Mouse (Mus musculus) liver, postnatal 0 days (tissue): Measurements from ENCODE around the gene Acoxl. TPM values are rescaled to one million over a fixed set of nuclear protein-coding genes. Genes with fewer than 3 reads are reported as not detected.

ENCODE experiments used
- ATAC-seq: fragments of 200-750 bp; cut with Nextera tagmentation; 2 replicates; pipeline ENCODE4 v1.8.0; 2017; ENCODE audit warnings: mild to moderate bottlenecking, moderate library complexity
- DNase-seq: peaks from one replicate; pipeline ENCODE4 v3.0.0-alpha.2; 2016
- H3K27ac ChIP-seq: fragments of 300-500 bp; sonication (generic); 2 replicates; pipeline ENCODE4 v1.5.1; 2014; ENCODE audit warnings: antibody characterized with exemption, moderate library complexity, mild to moderate bottlenecking, low read depth
- H3K27me3 ChIP-seq: fragments of 300-500 bp; sonication (generic); 2 replicates; pipeline ENCODE4 v1.6.1; 2014; ENCODE audit warnings: low read length, control low read depth, mixed read lengths; ENCODE audit not compliant: insufficient read depth
- H3K36me3 ChIP-seq: fragments of 300-500 bp; sonication (generic); replicated peaks from 2 replicates; pipeline ENCODE4 v1.6.1; 2014; ENCODE audit warnings: mild to moderate bottlenecking, control low read depth, low read length, moderate library complexity, mixed read lengths; ENCODE audit not compliant: insufficient read depth
- H3K4me1 ChIP-seq: fragments of 300-500 bp; sonication (generic); 2 replicates; pipeline ENCODE4 v1.6.1; 2014; ENCODE audit warnings: antibody characterized with exemption, mild to moderate bottlenecking, control low read depth; ENCODE audit not compliant: insufficient read depth
- H3K4me2 ChIP-seq: fragments of 300-500 bp; sonication (generic); 2 replicates; pipeline ENCODE4 v1.6.1; 2014; ENCODE audit warnings: low read depth, mild to moderate bottlenecking, low read length, moderate library complexity, mixed read lengths
- H3K4me3 ChIP-seq: fragments of 300-500 bp; sonication (generic); 2 replicates; pipeline ENCODE4 v1.5.1; 2014; ENCODE audit warnings: low read depth, low read length
- H3K9ac ChIP-seq: fragments of 300-500 bp; sonication (generic); replicated peaks from 2 replicates; pipeline ENCODE4 v1.6.1; 2014; ENCODE audit warnings: mild to moderate bottlenecking, moderate library complexity
- H3K9me3 ChIP-seq: fragments of 300-500 bp; sonication (generic); 2 replicates; pipeline ENCODE4 v1.6.1; 2016; ENCODE audit warnings: mild to moderate bottlenecking, control low read depth, low read length, mixed read lengths
- CTCF ChIP-seq: sonication (generic); IDR thresholded peaks from 2 replicates; pipeline ENCODE4 v1.5.1; 2016; ENCODE audit warnings: antibody characterized with exemption, low read depth
- EP300 ChIP-seq: IDR thresholded peaks from 2 replicates; pipeline ENCODE4 v1.6.1; 2016; ENCODE audit warnings: antibody characterized with exemption, low read depth, mild to moderate bottlenecking
- WGBS: fragments of 180-500 bp; shearing (Covaris S2); extraction: QIAGEN DNeasy Blood & Tissue Kit; methylation state at CpG from one replicate; pipeline ENCODE4 v1.1.7; 2014; ENCODE audit not compliant: insufficient replicate concordance; 5-methylcytosine and 5-hydroxymethylcytosine counted together
- polyA plus RNA-seq: library from polyadenylated mRNA; unstranded; fragments of >200 nt; fragmentation: Nextera tagmentation; extraction: Ambion mirVana; gene quantifications from 2 replicates; pipeline ENCODE4 v1.2.1, GENCODE M21; 2015

Gene Acoxl
- polyA plus RNA-seq, 1 experiment from 2014 or later: 0.05 TPM

DNA sequence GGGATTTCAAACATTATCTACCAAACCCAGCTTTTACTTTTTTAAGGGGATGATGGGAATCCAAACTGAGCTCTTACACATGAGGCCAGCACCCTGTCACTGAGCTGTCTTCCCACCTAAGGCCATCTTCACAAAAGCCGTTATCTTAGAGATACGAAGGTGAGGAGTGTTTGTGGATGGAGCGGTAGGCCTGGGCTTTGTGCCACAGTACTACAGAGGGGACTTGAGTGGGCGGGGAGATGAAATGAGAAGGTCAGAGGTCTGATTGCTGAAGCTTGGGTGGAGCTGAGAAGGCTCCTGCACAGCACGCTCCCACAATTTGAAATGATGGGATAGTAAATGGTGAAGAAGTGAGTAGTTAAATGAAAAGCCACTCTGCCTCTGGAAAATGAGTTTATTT, 266.1 kb downstream of the Acoxl start:
- H3K9ac ChIP-seq: no peak overlapping the region
- TF ChIP-seq CTCF (no peak), EP300 (no peak)
- WGBS: 54% methylated on average over 5 of the region's 5 CpGs

DNA sequence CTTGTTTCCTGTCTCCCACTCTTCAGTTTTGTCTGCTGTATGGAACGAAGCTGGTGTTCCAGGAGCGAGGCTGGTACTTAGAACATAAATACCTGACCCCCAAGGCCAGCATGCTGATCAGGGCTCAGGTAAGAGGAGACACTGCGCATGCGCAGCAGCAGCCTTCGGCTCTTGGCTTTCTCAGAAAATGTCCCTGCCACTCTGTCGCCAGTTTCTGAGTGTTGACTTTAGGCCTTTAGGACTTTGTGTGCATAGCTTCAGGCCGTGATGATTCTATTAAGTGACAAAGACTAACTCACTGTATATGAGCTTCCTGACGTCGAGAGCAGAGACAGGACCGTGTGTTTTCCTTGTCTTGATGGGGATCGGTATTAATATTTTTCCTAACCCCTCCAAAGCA, 267.0 kb downstream of the Acoxl start:
- TF ChIP-seq CTCF: no peak
- no peak for TF ChIP-seq EP300
- H3K4me3 ChIP-seq: no peak overlapping the region
- DNase-seq (no peak), ATAC-seq (no peak)
- no peaks in the 10 kb centered on the region for H3K27me3 ChIP-seq
- no peak overlapping the region for H3K27ac ChIP-seq
- no peak overlapping the region for H3K4me2 ChIP-seq
- H3K36me3 ChIP-seq: no peaks in the 10 kb centered on the region
- WGBS: 68% methylated on average over 11 of the region's 11 CpGs
- no peak overlapping the region for H3K9ac ChIP-seq
- 0 out of 2 replicates have a peak, but pooled peaks cover 4% of the 10 kb centered on the region for H3K4me1 ChIP-seq
- no peaks in the 10 kb centered on the region for H3K9me3 ChIP-seq

More for the DNA sequence above, 266.1 kb downstream of the Acoxl start:
- ATAC-seq (no peak), DNase-seq (no peak)
- H3K27me3 ChIP-seq: no peaks in the 10 kb centered on the region
- 0 out of 2 replicates have a peak, but pooled peaks cover 4% of the 10 kb centered on the region for H3K4me1 ChIP-seq
- no peak overlapping the region for H3K4me2 ChIP-seq
- no peak overlapping the region for H3K27ac ChIP-seq
- no peaks in the 10 kb centered on the region for H3K9me3 ChIP-seq
- no peak overlapping the region for H3K4me3 ChIP-seq
- H3K36me3 ChIP-seq: no peaks in the 10 kb centered on the region

DNA sequence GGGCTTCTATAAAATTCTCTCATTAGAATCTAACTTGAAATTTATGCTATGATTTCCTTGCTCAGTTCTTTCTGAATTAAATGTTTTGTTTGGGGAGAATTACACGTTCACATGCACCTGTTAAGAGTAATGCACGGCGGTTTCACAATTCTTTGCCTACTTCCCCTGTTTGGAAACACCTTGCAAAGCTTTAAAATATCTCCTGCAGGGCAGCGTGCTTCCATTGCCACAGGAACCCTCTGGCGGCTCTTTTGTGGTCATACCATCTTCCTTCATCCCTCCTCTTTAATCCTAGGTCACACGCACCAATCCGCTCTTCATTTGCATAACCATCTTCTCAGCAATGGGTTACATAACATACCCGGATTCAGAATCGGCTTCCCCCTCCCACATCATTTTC, 272.9 kb downstream of the Acoxl start:
- no peak for TF ChIP-seq CTCF
- TF ChIP-seq EP300: no peak
- H3K27ac ChIP-seq: no peak overlapping the region
- no peaks in the 10 kb centered on the region for H3K4me1 ChIP-seq
- no peaks in the 10 kb centered on the region for H3K27me3 ChIP-seq
- ATAC-seq (no peak), DNase-seq (no peak)
- no peaks in the 10 kb centered on the region for H3K9me3 ChIP-seq
- no peaks in the 10 kb centered on the region for H3K36me3 ChIP-seq
- 54% methylated on average over 9 of the region's 9 CpGs for WGBS
- no peak overlapping the region for H3K4me3 ChIP-seq
- H3K4me2 ChIP-seq: no peak overlapping the region
- H3K9ac ChIP-seq: no peak overlapping the region

DNA sequence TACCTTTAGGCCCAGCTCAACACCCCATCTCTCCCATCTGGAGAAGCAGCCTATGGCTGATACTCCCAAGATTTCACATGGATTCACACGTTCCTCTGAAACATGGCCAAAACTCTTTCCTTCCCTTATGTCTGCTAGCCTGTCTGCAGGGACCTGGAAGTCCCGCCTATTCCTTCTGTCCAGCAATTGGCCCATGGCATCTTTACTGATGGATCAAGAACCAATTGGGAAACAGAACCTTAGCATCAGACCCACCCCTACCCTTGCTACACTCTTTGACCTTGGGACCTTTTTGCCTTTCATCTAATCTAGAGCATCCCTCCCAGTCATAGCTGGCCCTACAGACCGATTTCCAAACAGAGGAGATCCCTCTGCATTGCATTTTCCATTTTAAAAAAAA, 275.9 kb downstream of the Acoxl start:
- Histone ChIP-seq H3K4me2 (no peak overlapping the region), H3K36me3 (no peaks in the 10 kb centered on the region), H3K4me1 (no peaks in the 10 kb centered on the region), H3K4me3 (no peak overlapping the region), H3K27me3 (no peaks in the 10 kb centered on the region), H3K9me3 (no peaks in the 10 kb centered on the region), H3K27ac (no peak overlapping the region), H3K9ac (no peak overlapping the region)
- DNase-seq: no peak
- 68% methylated on average over 3 of the region's 3 CpGs for WGBS
- TF ChIP-seq EP300 (no peak), CTCF (no peak)
- ATAC-seq: peak; percentile 29; the same call in 1 of the 2 replicates

DNA sequence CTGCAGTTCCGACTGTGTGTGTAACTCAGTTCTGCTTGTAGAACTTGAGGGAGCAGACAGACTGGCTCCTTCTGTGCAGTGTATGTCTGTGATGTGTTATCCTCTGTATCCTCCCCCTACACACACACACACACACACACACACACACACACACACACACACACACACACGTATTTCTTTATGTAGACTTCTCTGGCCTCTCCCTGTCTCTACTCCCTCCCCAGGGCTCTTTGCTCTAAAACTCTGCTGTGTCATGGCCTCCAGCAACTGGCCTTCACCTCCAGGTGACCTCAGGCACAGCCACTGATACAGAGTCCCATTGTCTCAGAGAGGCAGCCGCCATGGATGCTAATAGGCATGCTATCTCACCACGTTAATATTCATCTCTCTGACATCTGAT, 276.9 kb downstream of the Acoxl start:
- Histone ChIP-seq H3K27ac (no peak overlapping the region), H3K9me3 (no peaks in the 10 kb centered on the region), H3K4me2 (no peak overlapping the region), H3K4me1 (no peaks in the 10 kb centered on the region), H3K9ac (no peak overlapping the region), H3K36me3 (no peaks in the 10 kb centered on the region), H3K27me3 (no peaks in the 10 kb centered on the region), H3K4me3 (no peak overlapping the region)
- ATAC-seq (no peak), DNase-seq (no peak)
- WGBS: 42% methylated on average over 4 of the region's 4 CpGs
- TF ChIP-seq EP300 (no peak), CTCF (no peak)

DNA sequence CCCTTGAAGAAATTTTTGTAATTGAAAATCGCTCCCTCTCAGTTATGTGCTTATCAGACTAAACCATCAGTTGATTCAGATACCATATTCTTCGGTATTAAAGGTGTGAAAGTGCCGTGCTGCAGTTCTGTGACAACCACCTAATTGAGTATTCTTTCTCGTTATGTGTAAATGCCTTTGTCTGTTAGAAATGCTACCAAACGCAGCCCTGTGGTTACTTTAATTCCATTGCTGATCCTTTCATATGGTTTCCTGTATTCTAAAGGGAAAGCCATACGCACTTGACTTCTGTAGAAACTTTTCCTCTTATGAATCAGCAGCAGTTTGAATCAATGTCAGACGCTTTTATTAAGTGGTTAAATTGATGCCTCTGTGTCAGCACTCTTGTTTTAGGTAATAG, 278.9 kb downstream of the Acoxl start:
- Histone ChIP-seq H3K27me3 (peaks cover 2% of the 10 kb centered on the region; the same call in 1 of the 2 replicates), H3K27ac (no peak overlapping the region), H3K36me3 (no peaks in the 10 kb centered on the region), H3K4me3 (no peak overlapping the region), H3K9me3 (no peaks in the 10 kb centered on the region), H3K4me1 (peaks cover 2% of the 10 kb centered on the region), H3K9ac (no peak overlapping the region), H3K4me2 (no peak overlapping the region)
- DNase-seq (no peak), ATAC-seq (no peak)
- WGBS: 72% methylated on average over 7 of the region's 7 CpGs
- TF ChIP-seq CTCF (no peak), EP300 (no peak)

DNA sequence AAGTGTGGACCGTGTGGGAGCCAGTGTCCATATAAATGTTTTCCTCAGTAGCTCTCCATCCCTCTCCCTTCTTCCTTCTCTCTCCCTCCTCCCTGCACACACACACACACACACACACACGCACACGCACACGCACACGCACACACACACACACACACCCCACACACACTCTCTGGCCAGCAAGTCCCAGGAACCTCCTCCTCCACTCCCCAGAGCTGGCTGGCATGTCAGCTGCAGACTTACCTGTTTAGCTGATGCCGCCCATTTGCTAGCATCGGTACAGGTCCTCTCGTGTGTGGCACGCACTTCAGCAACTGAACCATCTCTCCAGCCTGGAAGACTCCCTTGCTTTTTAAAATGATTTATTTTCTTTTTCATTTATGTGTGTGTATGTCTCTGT, 280.3 kb downstream of the Acoxl start:
- DNase-seq (no peak), ATAC-seq (no peak)
- 91% methylated on average over 9 of the region's 9 CpGs for WGBS
- Histone ChIP-seq H3K4me1 (peaks cover 16% of the 10 kb centered on the region), H3K9ac (no peak overlapping the region), H3K4me3 (no peak overlapping the region), H3K36me3 (no peaks in the 10 kb centered on the region), H3K27ac (no peak overlapping the region), H3K27me3 (peaks cover 16% of the 10 kb centered on the region; the same call in 1 of the 2 replicates), H3K4me2 (no peak overlapping the region), H3K9me3 (no peaks in the 10 kb centered on the region)
- TF ChIP-seq EP300 (no peak), CTCF (no peak)
